Mouse (Mus musculus): ENCODE data around the gene Nek8. TPM values are rescaled to one million over a fixed set of nuclear protein-coding genes. Genes with fewer than 3 reads are reported as not detected.

Nek8 gene
- polyA plus RNA-seq, 1 experiment from 2014 or later: 18.3 TPM

DNA sequence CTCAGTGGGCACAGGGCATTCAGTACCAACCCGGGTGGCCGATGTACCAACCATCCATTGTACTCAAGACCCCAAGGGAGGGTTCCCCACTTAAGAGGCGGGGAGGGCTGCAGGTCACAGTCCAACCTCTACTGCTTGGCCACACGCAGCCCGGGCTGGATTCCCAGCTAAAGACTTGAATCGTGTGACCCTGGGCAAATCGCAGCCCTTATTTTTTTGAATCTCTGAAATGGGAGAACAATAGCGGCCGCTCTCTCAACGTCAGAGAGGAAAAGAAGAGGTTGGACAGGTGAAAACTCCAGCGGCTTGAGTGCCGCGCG, 11.9 kb downstream of the Nek8 start:
- Histone ChIP-seq H3K27ac (peak overlapping the region; percentile 100), H3K36me3 (peaks cover 38% of the 10 kb centered on the region), H3K9me3 (no peaks in the 10 kb centered on the region), H3K4me3 (replicated peaks) (peak overlapping the region; percentile 100), H3K9ac (replicated peaks) (peak overlapping the region; percentile 99), H3K27me3 (no peaks in the 10 kb centered on the region), H3K4me2 (peak overlapping the region; percentile 90), H3K4me1 (replicated peaks) (peaks cover 53% of the 10 kb centered on the region)
- under 1% methylated on average over 14 of the region's 14 CpGs for WGBS
- no peak for ATAC-seq (ENCODE audit: insufficient number of reproducible peaks, insufficient read depth, low FRiP score, low TSS enrichment, low read depth)

DNA sequence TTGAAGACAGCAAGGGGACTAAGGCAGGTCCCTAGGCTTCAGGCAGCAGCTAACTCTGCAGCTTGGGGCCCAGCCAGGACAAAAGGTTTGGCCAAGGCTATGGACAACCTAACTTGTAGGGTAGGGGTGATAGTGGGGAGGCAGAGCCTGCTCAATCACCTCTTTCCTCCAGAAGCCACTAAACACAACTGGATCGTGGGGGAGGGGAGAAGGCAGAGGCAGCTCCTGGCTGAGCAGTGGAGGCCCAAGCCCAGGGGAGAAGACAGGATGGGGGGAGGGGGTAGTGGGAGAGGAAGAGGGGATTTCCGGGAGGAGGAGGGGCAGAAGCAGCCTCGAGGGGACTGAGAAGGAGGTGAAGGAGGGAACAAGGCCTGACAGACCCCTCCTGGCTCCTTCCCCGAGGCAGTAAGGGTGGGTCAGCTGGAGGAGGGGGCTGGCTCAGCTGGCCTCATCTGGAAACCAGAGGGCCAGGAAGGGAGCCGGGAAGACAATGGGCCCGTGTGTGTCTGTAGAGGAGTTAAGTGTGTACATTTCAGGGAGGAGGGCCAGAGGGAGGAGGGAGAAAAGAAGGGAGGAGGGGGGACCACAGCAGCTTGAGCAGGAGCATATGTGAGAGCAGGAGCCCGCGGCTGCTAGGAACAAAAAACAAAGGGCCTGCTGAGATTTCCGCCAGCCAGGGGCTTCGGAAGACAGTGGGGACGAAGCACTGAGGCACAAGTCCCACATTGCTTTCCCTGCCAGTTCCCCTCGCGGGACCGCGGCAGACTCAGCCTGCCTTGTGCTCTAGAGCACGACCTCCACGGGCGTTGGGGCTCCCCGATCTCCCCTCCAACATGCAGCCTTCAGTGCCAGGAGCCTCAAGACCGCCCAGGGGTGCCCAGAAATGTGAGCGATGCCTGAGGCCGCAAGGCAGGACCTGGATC, 12.5 kb downstream of the Nek8 start:
- H3K27ac ChIP-seq: peak overlapping the region; percentile 100
- WGBS: 0% methylated on average over 22 of the region's 22 CpGs
- H3K4me3 ChIP-seq (replicated peaks): peak overlapping the region; percentile 100
- peak; percentile 79 for ATAC-seq (ENCODE audit: insufficient number of reproducible peaks, insufficient read depth, low FRiP score, low TSS enrichment, low read depth)
- H3K36me3 ChIP-seq: peaks cover 44% of the 10 kb centered on the region
- H3K9me3 ChIP-seq: no peaks in the 10 kb centered on the region
- peaks cover 55% of the 10 kb centered on the region for H3K4me1 ChIP-seq (replicated peaks)
- H3K27me3 ChIP-seq: no peaks in the 10 kb centered on the region
- H3K9ac ChIP-seq (replicated peaks): peak overlapping the region; percentile 99
- peak overlapping the region; percentile 90 for H3K4me2 ChIP-seq

DNA sequence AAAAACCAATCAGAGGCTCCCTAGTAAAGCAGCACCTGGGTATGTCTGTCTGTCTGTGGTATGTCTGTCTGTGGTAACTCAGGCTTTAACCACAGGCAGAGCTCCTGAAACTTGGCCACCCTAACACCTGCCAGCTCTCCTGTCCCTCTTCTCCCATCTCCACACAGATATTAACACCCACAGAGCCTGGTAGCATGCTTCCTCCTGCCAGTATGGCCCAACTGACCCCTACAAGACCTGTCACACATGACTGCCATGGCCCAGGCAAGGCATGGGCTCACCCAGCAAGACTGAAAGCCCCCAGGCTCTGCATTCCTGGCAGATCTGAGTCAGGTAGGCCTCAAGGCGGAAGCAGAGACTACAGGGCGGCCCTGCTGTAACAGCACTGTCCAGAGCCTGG, 13.4 kb downstream of the Nek8 start:
- no peaks in the 10 kb centered on the region for H3K27me3 ChIP-seq
- H3K27ac ChIP-seq: peak overlapping the region; percentile 100
- H3K36me3 ChIP-seq: peaks cover 53% of the 10 kb centered on the region
- ATAC-seq (ENCODE audit: insufficient number of reproducible peaks, insufficient read depth, low FRiP score, low TSS enrichment, low read depth): no peak
- peaks cover 59% of the 10 kb centered on the region for H3K4me1 ChIP-seq (replicated peaks)
- H3K9ac ChIP-seq (replicated peaks): peak overlapping the region; percentile 99
- WGBS: 60% methylated on average over 2 of the region's 2 CpGs
- H3K4me2 ChIP-seq: peak overlapping the region; percentile 90
- peak overlapping the region; percentile 100 for H3K4me3 ChIP-seq (replicated peaks)
- H3K9me3 ChIP-seq: no peaks in the 10 kb centered on the region

DNA sequence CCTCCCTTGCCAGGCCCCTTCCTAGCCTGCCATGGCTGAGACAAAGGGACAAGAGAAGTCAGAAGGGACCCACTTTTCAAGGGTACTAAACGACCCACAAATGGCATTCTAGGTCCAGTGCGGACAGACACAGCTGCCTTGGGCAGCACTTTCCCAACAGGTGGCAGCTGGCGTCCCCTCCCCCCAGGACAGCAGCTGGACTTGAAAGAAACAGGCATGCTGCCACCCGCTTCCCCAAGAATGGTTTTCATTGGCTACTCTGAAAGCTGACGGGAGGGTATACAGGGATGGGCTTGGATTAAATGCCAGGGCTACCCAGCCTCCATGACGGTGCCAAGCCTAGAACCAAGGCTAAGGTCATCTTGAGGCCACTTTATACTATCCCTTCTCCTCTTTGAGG, 14.0 kb downstream of the Nek8 start:
- H3K9ac ChIP-seq (replicated peaks): peak overlapping the region; percentile 99
- peak overlapping the region; percentile 90 for H3K4me2 ChIP-seq
- peak overlapping the region; percentile 100 for H3K27ac ChIP-seq
- H3K4me3 ChIP-seq (replicated peaks): peak overlapping the region; percentile 100
- H3K36me3 ChIP-seq: peaks cover 59% of the 10 kb centered on the region
- no peaks in the 10 kb centered on the region for H3K9me3 ChIP-seq
- 47% methylated on average over 6 of the region's 6 CpGs for WGBS
- peaks cover 63% of the 10 kb centered on the region for H3K4me1 ChIP-seq (replicated peaks)
- no peaks in the 10 kb centered on the region for H3K27me3 ChIP-seq
- no peak for ATAC-seq (ENCODE audit: insufficient number of reproducible peaks, insufficient read depth, low FRiP score, low TSS enrichment, low read depth)

DNA sequence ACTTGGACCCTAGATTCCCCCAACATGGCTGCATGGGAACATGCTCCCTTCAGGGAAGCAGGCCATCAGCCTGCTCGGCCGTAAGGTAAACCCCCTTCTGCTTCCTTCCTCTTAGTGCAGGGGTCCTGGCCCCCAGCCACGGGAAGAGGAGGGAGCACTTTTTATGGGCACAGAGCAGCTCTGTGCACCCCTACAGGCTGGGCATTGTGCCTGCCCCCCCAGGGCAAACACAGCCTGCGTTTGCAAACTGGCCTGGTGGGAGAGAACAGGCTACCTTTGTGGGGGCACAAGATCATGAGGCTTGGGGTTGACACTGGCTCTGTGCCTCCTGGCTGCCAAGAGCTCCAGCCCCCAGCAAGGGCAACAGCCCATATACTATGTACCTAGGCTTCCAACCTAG, 14.5 kb downstream of the Nek8 start:
- Histone ChIP-seq H3K27me3 (no peaks in the 10 kb centered on the region), H3K4me2 (peak overlapping the region; percentile 90), H3K9ac (replicated peaks) (peak overlapping the region; percentile 99), H3K27ac (peak overlapping the region; percentile 100), H3K36me3 (peaks cover 63% of the 10 kb centered on the region), H3K9me3 (no peaks in the 10 kb centered on the region), H3K4me1 (replicated peaks) (peaks cover 65% of the 10 kb centered on the region), H3K4me3 (replicated peaks) (peak overlapping the region; percentile 100)
- no peak for ATAC-seq (ENCODE audit: insufficient number of reproducible peaks, insufficient read depth, low FRiP score, low TSS enrichment, low read depth)
- WGBS: 53% methylated on average over 4 of the region's 4 CpGs

DNA sequence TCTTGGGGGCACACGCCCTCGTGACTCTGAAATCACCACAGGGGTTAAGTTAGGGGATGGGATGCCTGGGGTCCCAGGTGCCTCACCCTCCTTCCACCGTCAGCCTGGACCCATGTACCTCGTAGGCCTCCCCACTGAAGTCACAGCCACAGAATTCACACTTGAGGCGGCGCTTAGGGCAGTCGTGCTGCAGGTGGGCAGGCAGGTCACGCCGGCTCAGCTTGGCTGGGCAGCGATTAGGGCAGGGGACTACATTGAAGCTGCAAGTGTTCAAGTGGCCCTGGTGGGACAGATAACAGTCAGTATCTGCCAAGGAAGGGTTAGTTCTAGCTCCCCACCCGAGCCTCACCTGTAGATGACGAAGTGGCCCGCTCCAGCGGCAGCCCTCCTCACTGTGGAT, 15.3 kb downstream of the Nek8 start:
- Histone ChIP-seq H3K4me1 (replicated peaks) (peaks cover 57% of the 10 kb centered on the region), H3K4me3 (replicated peaks) (0 out of 2 replicates have a peak overlapping the region, but pooled peaks have one; percentile 3)

DNA sequence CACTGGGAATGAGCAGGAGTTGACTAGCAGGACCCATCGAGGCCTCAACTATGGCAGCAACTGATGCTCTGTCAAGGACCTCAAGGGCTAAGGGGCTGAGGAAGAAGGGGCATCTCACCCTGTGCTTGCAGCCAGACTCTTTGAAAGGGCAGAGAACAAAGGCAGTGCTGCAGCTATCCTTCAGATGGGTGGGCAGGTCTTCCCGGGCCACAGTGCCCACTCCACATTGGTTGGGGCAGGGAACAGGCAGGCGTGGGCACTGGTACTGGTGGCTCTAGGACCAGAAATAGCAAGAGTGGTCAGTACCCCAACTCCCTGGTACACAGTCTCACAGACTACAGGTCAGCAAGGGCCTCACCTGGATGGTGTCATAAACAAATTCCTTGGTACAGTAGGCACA, 15.8 kb downstream of the Nek8 start:
- no peak for ATAC-seq (ENCODE audit: insufficient number of reproducible peaks, insufficient read depth, low FRiP score, low TSS enrichment, low read depth)
- H3K4me2 ChIP-seq: no peak overlapping the region
- H3K9ac ChIP-seq (replicated peaks): 0 out of 2 replicates have a peak overlapping the region, but pooled peaks have one; percentile 4
- H3K27ac ChIP-seq: 0 out of 2 replicates have a peak overlapping the region, but pooled peaks have one; percentile 41
- H3K4me3 ChIP-seq (replicated peaks): no peak overlapping the region
- no peaks in the 10 kb centered on the region for H3K27me3 ChIP-seq
- H3K4me1 ChIP-seq (replicated peaks): peaks cover 52% of the 10 kb centered on the region
- 91% methylated on average over 3 of the region's 3 CpGs for WGBS
- H3K36me3 ChIP-seq: peaks cover 76% of the 10 kb centered on the region
- H3K9me3 ChIP-seq: no peaks in the 10 kb centered on the region

More for the DNA sequence above, 15.3 kb downstream of the Nek8 start:
- H3K9me3 ChIP-seq: no peaks in the 10 kb centered on the region
- H3K27me3 ChIP-seq: no peaks in the 10 kb centered on the region
- 90% methylated on average over 14 of the region's 14 CpGs for WGBS
- ATAC-seq (ENCODE audit: insufficient number of reproducible peaks, insufficient read depth, low FRiP score, low TSS enrichment, low read depth): no peak
- 0 out of 2 replicates have a peak overlapping the region, but pooled peaks have one; percentile 90 for H3K4me2 ChIP-seq
- H3K36me3 ChIP-seq: peaks cover 71% of the 10 kb centered on the region
- H3K9ac ChIP-seq (replicated peaks): peak overlapping the region; percentile 99; the same call in 1 of the 2 replicates
- H3K27ac ChIP-seq: 0 out of 2 replicates have a peak overlapping the region, but pooled peaks have one; percentile 41

DNA sequence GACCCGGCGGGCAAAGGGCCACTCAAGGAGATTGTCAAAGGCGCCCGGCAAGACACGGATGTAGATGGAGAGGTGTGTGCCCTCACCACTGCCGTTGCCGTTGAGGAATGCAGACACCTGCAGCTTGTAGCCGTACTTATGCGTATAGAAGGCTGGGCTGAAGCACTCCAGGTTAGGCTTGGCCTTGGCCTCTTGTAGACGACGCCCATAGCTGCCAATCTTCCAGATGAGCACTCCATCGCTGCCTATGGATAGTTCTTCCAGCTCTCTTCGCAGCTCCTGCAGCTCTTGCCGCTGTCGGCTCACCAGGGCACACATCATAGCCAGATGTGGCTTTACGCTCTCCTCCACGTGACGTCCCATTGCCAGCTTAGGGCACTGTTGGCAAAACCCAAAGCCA, 16.3 kb downstream of the Nek8 start:
- Histone ChIP-seq H3K36me3 (peaks cover 81% of the 10 kb centered on the region), H3K4me2 (no peak overlapping the region), H3K9ac (replicated peaks) (no peak overlapping the region), H3K27ac (no peak overlapping the region), H3K9me3 (no peaks in the 10 kb centered on the region), H3K4me3 (replicated peaks) (no peak overlapping the region), H3K4me1 (replicated peaks) (peaks cover 51% of the 10 kb centered on the region), H3K27me3 (no peaks in the 10 kb centered on the region)
- 87% methylated on average over 18 of the region's 18 CpGs for WGBS
- no peak for ATAC-seq (ENCODE audit: insufficient number of reproducible peaks, insufficient read depth, low FRiP score, low TSS enrichment, low read depth)

DNA sequence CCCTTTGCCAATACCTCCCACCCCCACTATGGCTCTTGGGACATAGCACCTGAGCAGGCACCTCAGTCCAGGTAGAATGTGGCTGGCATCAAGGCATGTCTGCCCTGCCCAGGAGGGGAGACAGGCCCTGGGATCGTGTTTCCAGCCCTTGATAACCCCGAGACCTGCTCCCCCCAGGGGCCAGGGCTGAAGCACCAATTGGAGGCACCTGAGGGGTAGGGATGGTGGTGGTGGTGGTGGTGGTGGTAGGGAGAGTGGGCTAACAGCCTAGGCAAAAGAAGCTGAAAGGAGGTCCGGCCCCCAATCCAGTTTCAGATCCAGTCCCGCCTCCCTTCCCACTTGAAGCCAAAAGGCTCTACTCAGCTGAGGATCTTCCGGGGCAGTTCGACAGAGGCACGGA, 16.9 kb downstream of the Nek8 start:
- Histone ChIP-seq H3K4me1 (replicated peaks) (peaks cover 51% of the 10 kb centered on the region), H3K27ac (0 out of 2 replicates have a peak overlapping the region, but pooled peaks have one; percentile 30), H3K9me3 (no peaks in the 10 kb centered on the region), H3K36me3 (peaks cover 88% of the 10 kb centered on the region), H3K4me2 (peak overlapping the region; percentile 19; the same call in 1 of the 2 replicates), H3K4me3 (replicated peaks) (no peak overlapping the region), H3K9ac (replicated peaks) (no peak overlapping the region), H3K27me3 (no peaks in the 10 kb centered on the region)
- WGBS: 75% methylated on average over 7 of the region's 7 CpGs
- ATAC-seq (ENCODE audit: insufficient number of reproducible peaks, insufficient read depth, low FRiP score, low TSS enrichment, low read depth): no peak

DNA sequence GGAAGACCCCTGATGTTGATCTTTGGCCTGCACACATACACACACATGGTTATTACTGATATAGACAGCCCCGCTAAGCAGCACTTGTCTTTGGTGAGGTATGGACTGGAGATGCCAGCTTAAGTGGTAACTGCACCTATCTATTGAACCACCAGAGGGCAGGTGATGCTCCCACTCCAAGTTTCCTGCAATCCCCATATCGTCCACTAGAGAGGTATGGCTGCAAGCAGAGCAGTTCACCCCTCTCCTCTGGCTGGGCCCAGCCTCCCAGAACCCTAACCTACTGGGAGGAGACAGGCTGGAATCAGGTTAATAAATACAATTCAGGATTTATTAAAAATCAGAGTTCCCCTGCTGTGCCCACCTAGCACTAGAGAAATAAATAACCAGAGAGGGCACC, 17.4 kb downstream of the Nek8 start:
- Histone ChIP-seq H3K9ac (replicated peaks) (no peak overlapping the region), H3K27me3 (no peaks in the 10 kb centered on the region), H3K4me1 (replicated peaks) (peaks cover 51% of the 10 kb centered on the region), H3K36me3 (peaks cover 92% of the 10 kb centered on the region), H3K9me3 (no peaks in the 10 kb centered on the region), H3K4me3 (replicated peaks) (no peak overlapping the region), H3K27ac (no peak overlapping the region), H3K4me2 (no peak overlapping the region)
- no peak for ATAC-seq (ENCODE audit: insufficient number of reproducible peaks, insufficient read depth, low FRiP score, low TSS enrichment, low read depth)
- 23% methylated on average over 2 of the region's 2 CpGs for WGBS

DNA sequence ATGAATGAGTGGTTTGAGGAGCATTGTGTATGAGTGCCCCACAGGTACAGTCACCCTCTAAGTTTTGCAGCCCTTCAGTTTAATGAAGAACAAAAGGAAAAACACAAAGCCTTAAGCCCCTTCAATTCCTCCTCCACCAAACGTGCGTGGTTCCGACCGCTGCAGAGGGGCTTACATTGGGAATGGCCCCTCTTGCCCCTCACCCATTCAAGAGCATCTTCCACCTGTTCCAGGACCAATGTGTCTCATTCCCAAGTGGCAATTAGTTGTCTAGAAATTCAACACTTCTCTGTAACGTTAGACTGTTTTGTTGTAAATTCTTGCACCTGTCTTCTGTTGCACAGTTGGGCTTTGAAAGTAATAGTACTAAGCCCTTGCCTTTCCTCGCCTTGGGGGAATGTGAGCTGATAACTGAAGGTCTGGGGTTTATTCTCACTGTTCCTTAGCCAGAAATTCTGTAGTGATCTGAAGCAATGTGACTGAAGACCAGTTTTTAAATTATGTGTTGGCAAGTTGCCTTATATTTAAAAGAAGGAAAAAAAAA, 20.2 kb downstream of the Nek8 start:
- no peak overlapping the region for H3K4me3 ChIP-seq (replicated peaks)
- H3K4me1 ChIP-seq (replicated peaks): peaks cover 28% of the 10 kb centered on the region
- no peak overlapping the region for H3K27ac ChIP-seq
- H3K9me3 ChIP-seq: no peaks in the 10 kb centered on the region
- peaks cover 96% of the 10 kb centered on the region for H3K36me3 ChIP-seq
- H3K9ac ChIP-seq (replicated peaks): no peak overlapping the region
- ATAC-seq (ENCODE audit: insufficient number of reproducible peaks, insufficient read depth, low FRiP score, low TSS enrichment, low read depth): no peak
- 74% methylated on average over 6 of the region's 6 CpGs for WGBS
- H3K4me2 ChIP-seq: no peak overlapping the region
- H3K27me3 ChIP-seq: no peaks in the 10 kb centered on the region
